Mouse (Mus musculus) embryonic facial prominence, embryonic 11.5 days (tissue): ENCODE measurements around the gene Zbtb48. TPM values are rescaled to one million over a fixed set of nuclear protein-coding genes. Genes with fewer than 3 reads are reported as not detected.
"Not testable (repeated sequence)": the region's sequence is repeated elsewhere in the genome, so short reads cannot be mapped to it uniquely, and the experiment has no call there.

Experiments used
- ATAC-seq: fragments of 200-750 bp; cut with Nextera tagmentation; replicated peaks from 2 replicates; pipeline ENCODE4 v1.8.0; 2017; ENCODE audit warnings: low read depth; ENCODE audit not compliant: insufficient number of reproducible peaks, low FRiP score, low TSS enrichment
- DNase-seq: peaks from one replicate; pipeline ENCODE4 v3.0.0-alpha.2; 2015; ENCODE audit warnings: low spot score
- H3K27ac ChIP-seq: fragments of 300-500 bp; sonication (generic); replicated peaks from 2 replicates; pipeline ENCODE4 v1.5.1; 2014; ENCODE audit warnings: mild to moderate bottlenecking, low read depth, low read length, control low read depth
- H3K27me3 ChIP-seq: fragments of 300-500 bp; sonication (generic); 2 replicates; pipeline ENCODE4 v1.6.1; 2014; ENCODE audit warnings: mild to moderate bottlenecking, low read length, moderate library complexity, mixed read lengths; ENCODE audit not compliant: control insufficient read depth, insufficient read depth
- H3K36me3 ChIP-seq: fragments of 300-500 bp; sonication (generic); replicated peaks from 2 replicates; pipeline ENCODE4 v1.6.1; 2014; ENCODE audit warnings: low read depth, mild to moderate bottlenecking, low read length, moderate library complexity, mixed read lengths; ENCODE audit not compliant: control insufficient read depth, insufficient read depth
- H3K4me1 ChIP-seq: fragments of 300-500 bp; sonication (generic); 2 replicates; pipeline ENCODE4 v1.6.1; 2014; ENCODE audit warnings: low read length, mixed read lengths; ENCODE audit not compliant: control insufficient read depth, insufficient read depth
- H3K4me2 ChIP-seq: fragments of 300-500 bp; sonication (generic); 2 replicates; pipeline ENCODE4 v1.6.1; 2014; ENCODE audit warnings: low read depth, mild to moderate bottlenecking, control low read depth, low read length, moderate library complexity
- H3K4me3 ChIP-seq: fragments of 300-500 bp; sonication (generic); 2 replicates; pipeline ENCODE4 v1.5.1; 2014; ENCODE audit warnings: low read depth, low read length, control low read depth
- H3K9ac ChIP-seq: fragments of 300-500 bp; sonication (generic); replicated peaks from 2 replicates; pipeline ENCODE4 v1.6.1; 2014; ENCODE audit warnings: mild to moderate bottlenecking, control low read depth, low read length
- H3K9me3 ChIP-seq: fragments of 300-500 bp; sonication (generic); replicated peaks from 2 replicates; pipeline ENCODE4 v1.6.1; 2016; ENCODE audit warnings: mild to moderate bottlenecking, low read length, inconsistent platforms, mixed read lengths; ENCODE audit not compliant: control insufficient read depth
- WGBS: fragments of 180-500 bp; shearing (Covaris S2); extraction: QIAGEN DNeasy Blood & Tissue Kit; methylation state at CpG from one replicate; pipeline ENCODE4 v1.1.7; 2014; 5-methylcytosine and 5-hydroxymethylcytosine counted together
- polyA plus RNA-seq: library from polyadenylated mRNA; unstranded; fragments of >200 nt; fragmentation: Nextera tagmentation; extraction: Ambion mirVana; gene quantifications from 2 replicates; pipeline ENCODE4 v1.2.1, GENCODE M21; 2014

Gene Zbtb48
- polyA plus RNA-seq, 1 experiment from 2014 or later, result 21.5 TPM

DNA sequence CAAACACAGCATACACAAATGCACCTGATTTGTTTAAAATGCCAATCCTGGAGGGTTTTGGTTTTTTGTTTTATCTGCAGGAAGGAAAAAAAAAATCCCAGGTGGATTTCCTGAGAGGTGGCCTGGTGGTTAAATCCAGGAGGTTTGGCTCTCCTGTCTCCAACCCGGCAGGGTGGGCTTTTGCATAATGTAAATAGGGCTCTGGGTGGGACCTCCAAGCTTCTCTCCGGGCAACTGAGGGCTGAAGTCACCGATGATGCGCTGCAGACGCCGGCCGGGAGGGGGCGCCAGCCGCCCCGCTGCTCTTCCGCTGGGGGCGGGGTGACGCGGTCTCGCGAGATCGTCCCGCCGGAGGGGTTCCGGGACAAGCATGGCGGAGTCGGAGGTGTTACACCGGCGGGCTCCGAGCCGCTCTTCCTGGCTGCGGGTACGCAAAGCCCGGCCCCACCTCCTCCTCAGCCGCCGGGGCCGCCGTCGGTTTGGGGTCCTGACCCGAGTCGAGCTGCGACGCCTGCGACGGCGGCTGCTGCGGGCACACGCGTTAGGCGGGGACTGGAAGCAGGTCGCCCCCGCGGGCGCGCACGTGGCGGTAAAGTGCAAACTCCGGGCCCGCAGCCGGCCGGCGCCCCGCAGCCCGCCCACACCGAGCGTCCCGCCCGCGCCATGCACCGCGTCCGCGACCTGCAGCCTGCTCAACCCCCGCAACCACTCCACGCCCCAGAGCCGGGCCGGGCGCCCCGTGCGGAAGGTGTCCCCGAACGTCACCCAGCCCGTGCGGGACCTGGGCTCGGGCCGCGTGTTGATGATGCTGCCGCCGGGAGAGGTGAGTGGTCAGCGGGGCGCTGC lies 11.7 kb upstream of the Zbtb48 start, which contains the start of gene Nol9:
Gene Nol9 (plus strand): TSS at position 337 of the 846 bp plus-strand sequence.
- peaks cover 24% of the 10 kb centered on the region for H3K36me3 ChIP-seq
- under 1% methylated on average over 84 of the region's 86 CpGs for WGBS
- DNase-seq (peak; percentile 93), ATAC-seq (peak; percentile 80)
- peak within 1 kb of the TSS; percentile 61 for H3K4me2 ChIP-seq
- H3K4me3 ChIP-seq, result peak within 1 kb of the TSS; percentile 98
- H3K4me1 ChIP-seq, result no peaks in the 10 kb centered on the region
- H3K9me3 ChIP-seq, result no peaks in the 10 kb centered on the region
- H3K27ac ChIP-seq, result no peak within 1 kb of the TSS
- H3K27me3 ChIP-seq, result no peaks in the 10 kb centered on the region
- H3K9ac ChIP-seq, result peak within 1 kb of the TSS; percentile 86

DNA sequence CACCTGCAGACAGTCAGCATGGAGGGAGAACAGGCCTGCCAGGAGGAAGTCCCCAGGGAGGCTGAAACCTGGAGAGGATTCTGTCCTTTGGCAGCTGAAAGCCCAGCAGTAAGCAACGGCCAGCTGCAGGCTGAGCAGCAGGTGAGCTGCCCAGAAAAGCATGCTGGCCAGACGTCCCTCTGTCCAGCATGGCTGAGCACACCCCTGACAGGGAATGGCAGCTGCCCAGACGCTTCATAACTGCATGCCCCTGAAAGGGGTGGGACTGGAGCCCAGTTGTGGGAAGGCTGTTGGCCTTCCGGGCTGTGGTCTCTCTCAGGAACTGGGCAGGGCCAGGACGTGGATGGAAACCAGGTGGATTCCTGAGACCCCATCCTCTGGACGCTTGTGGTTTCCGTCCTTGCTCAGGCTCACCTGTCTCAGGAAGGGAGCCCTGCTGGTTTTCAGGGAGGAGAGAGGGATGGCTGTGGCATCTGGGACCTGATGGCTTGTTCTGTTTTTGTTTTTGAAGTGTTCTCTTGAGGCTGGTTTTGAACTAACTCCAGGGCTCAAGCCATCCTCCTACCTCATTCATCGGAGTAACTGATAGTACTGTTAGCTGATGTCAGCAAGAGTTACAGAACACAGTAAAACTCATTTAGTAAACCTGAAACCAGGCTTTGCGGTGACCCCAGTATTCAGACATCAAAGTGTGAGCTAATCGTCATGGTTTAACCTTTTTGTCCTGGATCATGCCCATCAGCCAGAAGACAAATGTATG lies 10.9 kb upstream of the Zbtb48 start, which contains the start of gene Tas1r1:
Gene Tas1r1 (minus strand): TSS at position 344 of the 760 bp plus-strand sequence.
- peak within 1 kb of the TSS; percentile 86 for H3K9ac ChIP-seq
- 48% methylated on average over 10 of the region's 10 CpGs for WGBS
- peak within 1 kb of the TSS; percentile 98 for H3K4me3 ChIP-seq
- DNase-seq, result no peak
- peaks cover 17% of the 10 kb centered on the region for H3K36me3 ChIP-seq
- no peaks in the 10 kb centered on the region for H3K9me3 ChIP-seq
- peak within 1 kb of the TSS; percentile 61 for H3K4me2 ChIP-seq
- H3K4me1 ChIP-seq, result no peaks in the 10 kb centered on the region
- no peak within 1 kb of the TSS for H3K27ac ChIP-seq
- H3K27me3 ChIP-seq, result no peaks in the 10 kb centered on the region
- ATAC-seq, result 0 out of 2 replicates have a peak, but pooled peaks have one; percentile 44

DNA sequence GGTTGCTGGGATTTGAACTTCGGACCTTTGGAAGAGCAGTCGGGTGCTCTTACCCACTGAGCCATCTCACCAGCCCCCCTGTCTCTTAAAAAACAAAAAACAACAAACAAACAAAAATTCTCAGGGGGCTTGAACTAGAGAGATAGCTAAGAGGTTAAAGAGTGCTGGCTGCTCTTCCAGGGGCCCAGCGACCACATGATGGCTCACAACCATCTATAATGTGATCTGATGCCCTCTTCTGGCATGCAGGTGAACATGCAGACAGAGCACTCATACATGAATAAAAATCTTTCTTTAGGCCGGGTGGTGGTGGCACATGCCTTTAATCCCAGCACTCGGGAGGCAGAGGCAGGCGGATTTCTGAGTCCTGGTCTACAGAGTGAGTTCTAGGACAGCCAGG lies 9.0 kb upstream of the Zbtb48 start:
- not testable (repeated sequence) for H3K4me3 ChIP-seq, H3K4me1 ChIP-seq, H3K36me3 ChIP-seq, H3K27ac ChIP-seq, H3K4me2 ChIP-seq, H3K27me3 ChIP-seq, H3K9me3 ChIP-seq, H3K9ac ChIP-seq, ATAC-seq, DNase-seq
- WGBS, result 91% methylated on average over 6 of the region's 6 CpGs

DNA sequence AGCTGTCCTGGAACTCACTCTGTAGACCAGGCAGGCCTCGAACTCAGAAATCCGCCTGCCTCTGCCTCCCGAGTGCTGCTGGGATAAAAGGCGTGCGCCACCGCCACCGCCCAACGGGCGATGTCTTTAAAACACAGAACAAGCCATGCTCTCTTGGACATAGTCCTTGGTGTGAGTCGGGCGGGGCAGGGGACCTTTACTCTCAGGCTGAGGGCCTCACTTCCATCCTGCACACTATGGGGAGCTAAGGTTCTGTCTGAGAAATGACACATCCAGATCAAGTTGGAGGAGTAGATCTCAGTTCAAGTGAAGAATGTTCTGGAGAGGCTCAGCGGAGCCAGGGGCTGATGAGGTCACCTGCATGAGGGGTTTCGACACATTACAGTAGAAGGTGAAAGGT lies 5.5 kb upstream of the Zbtb48 start:
- H3K4me1 ChIP-seq, result peaks cover 3% of the 10 kb centered on the region
- H3K4me2 ChIP-seq, result no peak overlapping the region
- H3K27ac ChIP-seq, result no peak overlapping the region
- no peak overlapping the region for H3K9ac ChIP-seq
- ATAC-seq (no peak), DNase-seq (no peak)
- H3K36me3 ChIP-seq, result no peaks in the 10 kb centered on the region
- no peaks in the 10 kb centered on the region for H3K27me3 ChIP-seq
- WGBS, result 85% methylated on average over 13 of the region's 13 CpGs
- no peaks in the 10 kb centered on the region for H3K9me3 ChIP-seq
- H3K4me3 ChIP-seq, result no peak overlapping the region

DNA sequence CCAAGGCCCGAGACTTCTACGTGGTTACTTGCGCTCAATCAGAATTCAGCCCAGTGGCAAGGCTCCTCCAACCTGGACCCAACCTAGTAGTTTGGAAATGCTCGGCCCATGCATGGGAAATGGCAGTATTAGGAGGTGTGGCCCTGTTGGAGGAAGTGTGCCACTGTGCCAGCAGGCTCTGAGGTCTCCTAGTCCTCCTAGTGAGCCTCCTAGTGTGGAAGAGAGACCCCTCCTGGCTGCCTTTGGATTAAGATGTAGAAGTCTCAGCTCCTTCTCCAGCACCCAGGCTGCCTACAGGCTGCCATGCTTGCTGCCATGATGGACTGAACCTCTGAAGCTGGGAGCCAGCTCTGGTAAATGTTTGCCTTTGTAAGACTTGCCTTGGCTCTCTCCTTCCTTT lies 2.5 kb upstream of the Zbtb48 start:
- H3K9ac ChIP-seq, result no peak overlapping the region
- H3K4me2 ChIP-seq, result no peak overlapping the region
- H3K27ac ChIP-seq, result no peak overlapping the region
- ATAC-seq (no peak), DNase-seq (no peak)
- H3K27me3 ChIP-seq, result no peaks in the 10 kb centered on the region
- no peaks in the 10 kb centered on the region for H3K36me3 ChIP-seq
- no peaks in the 10 kb centered on the region for H3K9me3 ChIP-seq
- WGBS, result 79% methylated on average over 4 of the region's 4 CpGs
- no peak overlapping the region for H3K4me3 ChIP-seq
- H3K4me1 ChIP-seq, result peaks cover 9% of the 10 kb centered on the region

DNA sequence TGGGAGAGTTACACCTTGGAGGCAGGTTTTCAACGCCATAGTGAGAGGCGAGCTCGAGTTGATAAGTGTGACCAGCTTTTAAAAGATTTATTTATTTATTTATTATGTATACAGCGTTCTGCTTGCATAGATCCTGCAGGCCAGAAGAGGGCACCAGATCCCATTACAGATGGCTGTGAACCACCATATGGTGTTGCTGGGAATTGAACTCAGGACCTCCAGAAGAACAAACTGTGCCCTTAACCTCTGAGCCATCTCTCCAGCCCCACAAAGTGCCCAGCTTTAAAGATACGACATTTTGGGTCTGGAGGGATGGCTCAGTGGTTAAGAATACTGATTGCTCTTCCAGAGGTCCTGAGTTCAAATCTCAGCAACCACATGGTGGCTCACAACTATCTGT lies 1.6 kb upstream of the Zbtb48 start:
- H3K4me3 ChIP-seq, result no peak overlapping the region
- H3K9ac ChIP-seq, result no peak overlapping the region
- ATAC-seq, result no peak
- H3K36me3 ChIP-seq, result no peaks in the 10 kb centered on the region
- H3K27ac ChIP-seq, result no peak overlapping the region
- WGBS, result 44% methylated on average over 5 of the region's 5 CpGs
- peaks cover 9% of the 10 kb centered on the region for H3K4me1 ChIP-seq
- H3K4me2 ChIP-seq, result no peak overlapping the region
- no peaks in the 10 kb centered on the region for H3K9me3 ChIP-seq
- no peak for DNase-seq
- H3K27me3 ChIP-seq, result no peaks in the 10 kb centered on the region

DNA sequence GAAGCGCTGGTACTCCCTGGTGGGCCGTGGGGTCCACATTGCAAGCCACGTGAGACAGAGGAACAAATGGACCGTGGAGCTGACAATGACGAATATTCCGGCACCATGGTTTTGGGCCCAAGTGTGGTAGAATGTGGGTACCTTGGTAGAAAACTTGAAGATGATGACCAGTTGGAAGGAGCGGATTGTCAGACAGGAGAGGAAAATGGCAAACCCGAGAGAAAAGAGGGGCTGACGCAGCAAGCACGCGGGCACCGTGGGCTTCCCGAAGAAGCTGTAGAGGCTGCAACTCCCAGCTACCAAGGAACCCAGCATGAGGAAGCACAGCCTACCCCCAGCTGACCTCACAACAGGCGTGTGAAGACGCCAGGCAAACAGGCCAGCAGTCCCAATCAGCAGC lies 985 bp upstream of the Zbtb48 start:
- Histone ChIP-seq H3K36me3 (no peaks in the 10 kb centered on the region; the same call in 1 of the 2 replicates), H3K4me3 (peak overlapping the region; percentile 61), H3K4me2 (peak overlapping the region; percentile 79), H3K4me1 (peaks cover 9% of the 10 kb centered on the region), H3K9me3 (no peaks in the 10 kb centered on the region), H3K9ac (no peak overlapping the region; the same call in 1 of the 2 replicates), H3K27me3 (no peaks in the 10 kb centered on the region), H3K27ac (no peak overlapping the region)
- no peak for DNase-seq
- 68% methylated on average over 15 of the region's 15 CpGs for WGBS
- no peak for ATAC-seq
